Mouse (Mus musculus): ENCODE data around the gene Psmc5.

- TF ChIP-seq POLR2A (IDR thresholded peaks at IDR 0.05; ENCODE audit: borderline replicate concordance, low read depth, low read length) (no peak), CTCF (IDR thresholded peaks at IDR 0.05; ENCODE audit: low read depth, low read length) (no peak)
Observed at GRCm38 (mm10) chr11:106282452-106282851, 26.5 kb downstream of the Psmc5 start.
